Mouse (Mus musculus) kidney, embryonic 15.5 days (tissue): ENCODE data around the gene Osmr. TPM values are rescaled to one million over a fixed set of nuclear protein-coding genes. Genes with fewer than 3 reads are reported as not detected.
"Not testable (repeated sequence)": the region's sequence is repeated elsewhere in the genome, so short reads cannot be mapped to it uniquely, and the experiment has no call there.

Experiments
- ATAC-seq: fragments of 200-750 bp; cut with Nextera tagmentation; replicated peaks from 2 replicates; pipeline ENCODE4 v1.8.0; 2017; ENCODE audit warnings: moderate TSS enrichment; ENCODE audit not compliant: low FRiP score
- H3K27ac ChIP-seq: fragments of 300-500 bp; sonication (generic); 2 replicates; pipeline ENCODE4 v1.5.1; 2015; ENCODE audit warnings: mild to moderate bottlenecking, inconsistent platforms
- H3K27me3 ChIP-seq: fragments of 300-500 bp; sonication (generic); 2 replicates; pipeline ENCODE4 v1.6.1; 2015; ENCODE audit warnings: inconsistent platforms
- H3K36me3 ChIP-seq: fragments of 300-500 bp; sonication (generic); 2 replicates; pipeline ENCODE4 v1.6.1; 2015; ENCODE audit warnings: inconsistent platforms
- H3K4me1 ChIP-seq: fragments of 300-500 bp; sonication (generic); 2 replicates; pipeline ENCODE4 v1.6.1; 2015; ENCODE audit warnings: inconsistent platforms
- H3K4me2 ChIP-seq: fragments of 300-500 bp; sonication (generic); 2 replicates; pipeline ENCODE4 v1.6.1; 2015; ENCODE audit warnings: moderate library complexity, mild to moderate bottlenecking, inconsistent platforms
- H3K4me3 ChIP-seq: fragments of 300-500 bp; sonication (generic); replicated peaks from 2 replicates; pipeline ENCODE4 v1.5.1; 2015; ENCODE audit warnings: mild to moderate bottlenecking, inconsistent platforms
- H3K9ac ChIP-seq: fragments of 300-500 bp; sonication (generic); 2 replicates; pipeline ENCODE4 v1.6.1; 2015; ENCODE audit warnings: mild to moderate bottlenecking, inconsistent platforms
- H3K9me3 ChIP-seq: fragments of 300-500 bp; sonication (generic); replicated peaks from 2 replicates; pipeline ENCODE4 v1.6.1; 2016; ENCODE audit warnings: inconsistent platforms
- WGBS: fragments of 180-500 bp; shearing (Covaris S2); methylation state at CpG from one replicate; pipeline ENCODE4 v1.1.7; 2015; ENCODE audit warnings: mixed read lengths; 5-methylcytosine and 5-hydroxymethylcytosine counted together
- polyA plus RNA-seq: library from polyadenylated mRNA; unstranded; fragments of >200 nt; fragmentation: Nextera tagmentation; extraction: Ambion mirVana; gene quantifications from 2 replicates; pipeline ENCODE4 v1.2.1, GENCODE M21; 2015

The Osmr gene
- polyA plus RNA-seq, 1 experiment from 2014 or later: 1.8 TPM

DNA sequence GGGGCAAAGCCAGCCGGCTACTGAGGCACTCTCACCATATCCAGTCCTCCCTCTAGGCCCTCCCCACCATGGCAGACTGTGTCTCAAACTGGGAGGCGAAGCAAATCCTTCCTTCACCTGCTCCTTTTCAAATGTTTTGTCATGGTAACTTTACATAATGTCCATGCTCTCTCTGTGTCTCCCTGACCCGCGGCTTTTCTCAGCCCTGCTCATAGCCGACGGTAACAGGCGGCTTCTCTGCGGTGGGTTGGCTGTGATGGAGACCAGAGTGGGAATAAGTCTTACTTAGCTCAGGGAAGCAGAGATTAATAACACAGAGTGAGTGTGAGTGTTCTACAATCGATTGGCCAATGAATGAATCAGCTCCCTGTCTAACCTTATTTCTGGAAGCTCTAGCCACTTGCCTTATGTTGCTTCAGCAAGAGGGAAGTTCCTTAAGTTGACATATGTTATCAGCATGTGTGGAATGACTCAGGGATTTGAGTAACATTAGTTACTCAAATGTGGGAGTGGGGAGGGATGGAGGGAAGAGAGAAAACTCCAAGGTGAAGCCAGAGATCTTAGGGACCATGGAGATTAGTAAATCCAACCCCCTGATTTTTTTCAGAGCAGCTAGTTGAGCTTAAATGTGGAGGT, 17.4 kb downstream of the Osmr start:
- no peak overlapping the region for H3K4me3 ChIP-seq
- no peak overlapping the region for H3K9ac ChIP-seq
- no peak for ATAC-seq
- no peak overlapping the region for H3K27ac ChIP-seq
- H3K4me1 ChIP-seq: no peaks in the 10 kb centered on the region
- no peak overlapping the region for H3K4me2 ChIP-seq
- H3K36me3 ChIP-seq: no peaks in the 10 kb centered on the region
- WGBS: 87% methylated on average over 9 of the region's 9 CpGs
- no peaks in the 10 kb centered on the region for H3K9me3 ChIP-seq
- H3K27me3 ChIP-seq: no peaks in the 10 kb centered on the region

DNA sequence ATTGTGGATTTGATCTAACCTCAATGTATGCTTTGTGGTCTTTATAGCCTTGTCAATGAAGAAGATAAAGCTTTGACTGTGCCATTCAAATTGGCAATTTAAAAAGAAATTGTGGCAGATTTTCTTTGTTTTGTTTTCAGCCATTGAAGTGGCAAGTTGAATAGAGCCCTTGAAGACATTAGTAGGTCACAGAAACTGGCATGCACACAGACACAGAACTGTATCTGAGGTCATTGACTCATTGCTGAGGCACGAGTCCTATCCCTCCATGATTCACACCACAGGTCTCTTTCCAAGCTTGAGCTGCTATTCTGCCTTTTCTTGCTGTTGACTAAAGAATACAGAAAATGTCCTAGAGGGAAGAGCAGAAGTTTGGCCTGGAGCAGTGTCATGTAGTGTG, 24.9 kb downstream of the Osmr start:
- Histone ChIP-seq H3K9ac (no peak overlapping the region), H3K9me3 (no peaks in the 10 kb centered on the region), H3K36me3 (no peaks in the 10 kb centered on the region), H3K4me2 (no peak overlapping the region), H3K27ac (no peak overlapping the region), H3K27me3 (no peaks in the 10 kb centered on the region), H3K4me3 (no peak overlapping the region), H3K4me1 (no peaks in the 10 kb centered on the region)
- 73% methylated on average over 1 of the region's 1 CpGs for WGBS
- no peak for ATAC-seq

DNA sequence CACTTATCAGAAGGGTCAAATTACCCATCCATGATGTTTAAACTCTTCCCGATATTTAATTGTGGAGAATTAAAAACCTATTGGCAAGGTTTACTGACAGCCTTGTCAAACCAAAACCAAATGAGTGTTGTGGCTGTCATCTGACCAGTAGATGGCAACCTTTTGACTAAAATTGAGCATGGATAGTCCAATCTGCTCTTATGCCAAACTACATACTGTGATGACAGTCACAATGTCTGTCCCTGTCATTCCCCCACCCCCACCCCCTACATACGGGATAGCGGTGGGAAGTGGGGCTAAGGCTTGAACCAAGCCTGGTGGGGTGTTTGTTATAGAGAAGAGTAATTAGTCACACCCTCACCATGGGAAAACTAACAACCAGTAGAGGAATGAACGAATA, 34.6 kb downstream of the Osmr start:
- Histone ChIP-seq H3K36me3 (no peaks in the 10 kb centered on the region), H3K27me3 (no peaks in the 10 kb centered on the region), H3K4me3 (no peak overlapping the region), H3K9ac (no peak overlapping the region), H3K27ac (no peak overlapping the region), H3K4me1 (no peaks in the 10 kb centered on the region), H3K4me2 (no peak overlapping the region), H3K9me3 (no peaks in the 10 kb centered on the region)
- 51% methylated on average over 4 of the region's 4 CpGs for WGBS
- ATAC-seq: no peak

DNA sequence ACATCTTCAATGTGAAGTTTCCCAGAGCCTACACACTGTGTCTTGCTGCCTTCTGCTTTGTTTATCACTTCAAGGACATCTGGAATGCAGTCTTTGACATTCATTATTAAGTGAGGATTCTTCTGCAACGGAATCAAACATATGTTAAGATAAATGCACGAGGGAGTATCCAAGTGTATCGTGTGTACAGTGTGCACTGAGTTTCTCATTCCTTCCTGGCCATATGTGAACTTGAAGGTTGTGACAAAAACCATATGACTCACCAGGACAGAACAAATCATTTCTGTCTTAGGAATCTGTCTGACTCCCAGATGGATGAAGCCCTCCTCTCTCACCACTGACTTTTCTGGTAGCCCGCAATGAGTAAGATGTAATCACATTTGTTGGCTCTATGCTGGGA, 59.0 kb downstream of the Osmr start:
- H3K36me3 ChIP-seq: no peaks in the 10 kb centered on the region
- 62% methylated on average over 4 of the region's 4 CpGs for WGBS
- H3K27me3 ChIP-seq: no peaks in the 10 kb centered on the region
- H3K9ac ChIP-seq: no peak overlapping the region
- no peak overlapping the region for H3K4me3 ChIP-seq
- no peak overlapping the region for H3K4me2 ChIP-seq
- ATAC-seq: no peak
- 0 out of 2 replicates have a peak, but pooled peaks cover 8% of the 10 kb centered on the region for H3K9me3 ChIP-seq
- H3K4me1 ChIP-seq: no peaks in the 10 kb centered on the region
- H3K27ac ChIP-seq: no peak overlapping the region

DNA sequence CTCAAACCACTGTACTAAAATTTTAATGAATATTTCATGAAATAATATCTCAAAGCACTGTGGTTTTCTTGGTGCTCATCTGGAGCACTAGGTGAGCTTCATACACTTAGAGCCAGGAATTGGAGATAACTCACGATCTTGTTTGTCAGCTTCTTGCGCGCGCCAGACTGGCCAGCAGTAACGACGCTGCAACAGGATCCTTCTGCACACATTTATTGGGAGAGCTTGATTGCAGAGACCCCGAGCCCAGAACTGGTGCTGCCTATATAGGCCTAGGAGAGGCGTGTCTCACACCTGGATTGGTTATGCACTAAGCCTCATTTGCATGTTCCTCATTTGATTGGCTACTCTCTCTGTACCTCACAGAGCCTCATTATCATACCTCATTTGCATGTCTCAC, 73.6 kb downstream of the Osmr start:
- not testable (repeated sequence) for H3K27ac ChIP-seq, H3K4me1 ChIP-seq, H3K27me3 ChIP-seq, H3K9me3 ChIP-seq, H3K4me2 ChIP-seq, H3K9ac ChIP-seq, ATAC-seq, H3K4me3 ChIP-seq
- WGBS: 96% methylated on average over 8 of the region's 8 CpGs
- H3K36me3 ChIP-seq: peaks cover 37% of the 10 kb centered on the region

DNA sequence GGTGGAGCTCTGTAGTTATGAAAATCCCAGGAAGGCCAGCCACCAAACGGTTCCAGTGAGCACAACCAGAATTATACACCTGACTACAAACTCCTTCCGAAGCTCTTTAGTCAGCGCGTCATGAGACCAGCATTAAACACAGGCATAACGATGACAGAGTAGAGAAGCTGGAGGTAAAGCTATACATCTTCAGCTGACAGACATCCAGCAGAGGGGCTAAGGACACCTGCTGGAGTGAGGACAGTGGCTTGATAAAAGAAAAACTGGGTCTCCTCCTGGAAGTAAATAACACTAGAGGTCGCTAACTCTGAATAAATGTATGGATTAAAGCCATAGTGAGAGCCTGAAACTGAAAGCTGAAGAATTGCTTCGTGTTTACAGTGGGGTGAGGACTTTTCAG, 81.9 kb downstream of the Osmr start:
- Histone ChIP-seq H3K9ac (no peak overlapping the region), H3K27me3 (no peaks in the 10 kb centered on the region), H3K36me3 (peaks cover 93% of the 10 kb centered on the region), H3K4me1 (no peaks in the 10 kb centered on the region), H3K4me2 (no peak overlapping the region), H3K27ac (no peak overlapping the region), H3K4me3 (no peak overlapping the region), H3K9me3 (no peaks in the 10 kb centered on the region)
- WGBS: 85% methylated on average over 7 of the region's 7 CpGs
- ATAC-seq: no peak

DNA sequence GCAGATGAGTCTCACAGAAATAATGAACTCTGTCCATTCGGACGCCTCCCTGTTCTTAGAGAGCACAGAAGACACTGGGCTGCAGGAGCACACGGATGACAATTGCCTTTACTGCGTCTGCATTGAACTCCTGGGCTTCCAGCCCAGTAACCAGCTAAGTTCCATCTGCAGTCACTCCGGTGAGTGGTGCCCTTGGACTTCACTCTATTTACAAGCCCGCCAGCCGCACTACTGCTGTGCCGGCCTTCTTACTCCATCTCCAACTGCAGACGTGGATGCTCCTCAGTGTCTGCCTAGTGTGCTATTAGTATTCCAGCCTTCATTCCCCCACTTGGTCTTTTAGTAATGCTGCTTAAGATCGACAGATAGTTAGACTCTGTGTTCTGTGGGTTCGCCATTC, 83.1 kb downstream of the Osmr start:
- H3K4me1 ChIP-seq: no peaks in the 10 kb centered on the region
- no peak for ATAC-seq
- no peak overlapping the region for H3K9ac ChIP-seq
- H3K27ac ChIP-seq: no peak overlapping the region
- no peaks in the 10 kb centered on the region for H3K9me3 ChIP-seq
- H3K27me3 ChIP-seq: no peaks in the 10 kb centered on the region
- H3K4me3 ChIP-seq: no peak overlapping the region
- peaks cover 91% of the 10 kb centered on the region for H3K36me3 ChIP-seq
- 91% methylated on average over 11 of the region's 11 CpGs for WGBS
- no peak overlapping the region for H3K4me2 ChIP-seq

DNA sequence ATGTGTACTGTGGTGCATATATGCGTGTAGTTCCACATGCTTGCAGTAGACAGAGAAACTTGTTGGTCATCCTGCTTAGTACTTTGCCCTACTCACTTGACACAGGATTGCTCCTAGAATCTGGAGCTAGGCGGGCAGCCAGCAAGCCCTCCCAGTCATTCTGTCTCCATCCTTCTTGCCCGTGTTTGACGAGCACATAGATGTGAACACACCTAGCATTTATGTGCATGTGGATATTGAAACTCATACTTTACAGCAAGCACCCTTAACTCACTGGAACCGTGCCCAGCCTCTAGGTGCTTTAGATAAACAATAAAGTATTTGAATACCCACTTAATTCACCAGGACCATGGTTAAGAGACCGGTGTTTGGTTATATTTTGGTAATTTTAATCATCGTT, 84.8 kb downstream of the Osmr start:
- Histone ChIP-seq H3K36me3 (peaks cover 88% of the 10 kb centered on the region), H3K27ac (no peak overlapping the region), H3K4me1 (no peaks in the 10 kb centered on the region), H3K9me3 (no peaks in the 10 kb centered on the region), H3K9ac (no peak overlapping the region), H3K4me3 (no peak overlapping the region), H3K27me3 (no peaks in the 10 kb centered on the region), H3K4me2 (no peak overlapping the region)
- ATAC-seq: no peak
- 89% methylated on average over 7 of the region's 7 CpGs for WGBS

DNA sequence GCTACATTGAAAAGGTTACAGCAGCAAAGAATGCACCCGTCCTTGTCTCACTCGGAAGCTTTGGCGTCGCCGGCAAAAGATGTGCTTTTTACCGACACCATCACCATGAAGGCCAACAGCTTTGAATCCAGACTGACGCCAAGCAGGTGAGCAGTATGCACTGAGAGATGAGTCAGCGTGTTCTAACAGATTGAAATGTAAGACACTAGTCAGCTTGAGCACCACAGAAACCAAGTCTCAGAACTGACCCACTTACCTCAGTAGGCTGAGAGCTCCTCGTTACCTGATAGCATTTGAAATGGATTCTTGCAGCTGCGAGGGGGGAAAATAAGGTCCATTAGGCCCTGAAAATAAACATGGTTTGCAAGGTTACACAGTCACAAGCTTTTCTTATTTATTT, 87.5 kb downstream of the Osmr start:
- peaks cover 83% of the 10 kb centered on the region for H3K36me3 ChIP-seq
- no peak overlapping the region for H3K4me2 ChIP-seq
- no peaks in the 10 kb centered on the region for H3K4me1 ChIP-seq
- no peaks in the 10 kb centered on the region for H3K9me3 ChIP-seq
- H3K27ac ChIP-seq: no peak overlapping the region
- no peak overlapping the region for H3K4me3 ChIP-seq
- no peak overlapping the region for H3K9ac ChIP-seq
- 92% methylated on average over 10 of the region's 10 CpGs for WGBS
- ATAC-seq: no peak
- H3K27me3 ChIP-seq: no peaks in the 10 kb centered on the region

DNA sequence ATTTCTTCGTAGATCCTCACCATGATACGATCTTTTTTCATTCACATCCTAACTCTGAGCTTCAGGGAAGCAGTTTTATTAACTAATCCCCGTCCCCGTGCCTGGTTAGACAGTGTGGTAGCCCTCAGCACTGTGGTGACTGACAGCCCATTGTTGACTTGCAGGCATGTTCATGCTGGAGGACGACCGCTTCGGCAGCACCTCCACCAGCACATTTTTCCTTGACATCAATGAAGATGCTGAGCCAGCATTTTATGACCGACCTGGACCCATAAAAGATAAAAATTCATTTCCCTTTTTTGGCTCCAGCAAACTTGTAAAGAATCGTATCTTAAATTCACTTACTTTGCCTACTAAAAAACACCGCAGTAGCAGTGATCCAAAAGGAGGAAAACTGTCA, 88.6 kb downstream of the Osmr start:
- Histone ChIP-seq H3K9ac (no peak overlapping the region), H3K27me3 (no peaks in the 10 kb centered on the region), H3K4me1 (no peaks in the 10 kb centered on the region), H3K4me3 (no peak overlapping the region), H3K9me3 (no peaks in the 10 kb centered on the region), H3K4me2 (no peak overlapping the region), H3K36me3 (peaks cover 85% of the 10 kb centered on the region), H3K27ac (no peak overlapping the region)
- no peak for ATAC-seq
- WGBS: 89% methylated on average over 10 of the region's 10 CpGs

DNA sequence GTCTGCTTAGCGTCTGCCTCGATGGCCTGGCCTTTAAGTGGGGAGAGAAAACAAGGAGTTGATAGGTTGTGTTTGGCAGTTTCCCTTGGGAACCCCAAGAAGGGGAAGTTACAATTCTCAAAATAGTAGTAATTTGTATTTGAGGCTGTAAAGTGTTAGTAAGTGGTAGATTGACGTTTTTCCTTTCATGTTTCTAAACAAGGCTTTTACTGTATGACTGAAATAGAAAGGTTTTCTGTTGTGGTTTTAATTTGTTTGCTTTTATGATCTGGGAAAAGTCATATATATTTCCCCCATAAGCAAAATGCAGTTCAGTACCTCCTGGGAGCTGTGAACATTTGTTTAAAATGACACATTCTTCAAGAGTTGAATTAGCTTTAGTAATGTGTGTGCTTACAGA, 102.5 kb downstream of the Osmr start:
- 85% methylated on average over 3 of the region's 3 CpGs for WGBS
- Histone ChIP-seq H3K27ac (no peak overlapping the region), H3K9me3 (no peaks in the 10 kb centered on the region), H3K27me3 (no peaks in the 10 kb centered on the region), H3K36me3 (peaks cover 76% of the 10 kb centered on the region), H3K4me3 (no peak overlapping the region), H3K4me2 (no peak overlapping the region), H3K4me1 (no peaks in the 10 kb centered on the region), H3K9ac (no peak overlapping the region)
- ATAC-seq: no peak
